Mouse (Mus musculus) ES-Bruce4 (cell line): ENCODE results near the gene Map6.

Source experiments
- CTCF ChIP-seq: IDR thresholded peaks from one replicate; pipeline ENCODE4 v1.8.1; 2011; ENCODE audit warnings: low read depth, low read length
- EP300 ChIP-seq: IDR thresholded peaks from 2 replicates; pipeline ENCODE4 v1.6.1; 2011; ENCODE audit warnings: low read depth, low read length; ENCODE audit not compliant: insufficient read depth
- POLR2A ChIP-seq: IDR thresholded peaks from one replicate; pipeline ENCODE4 v1.8.1; 2011; ENCODE audit warnings: low read length; ENCODE audit not compliant: insufficient read depth

- TF ChIP-seq CTCF, result peak; percentile 61
- no peak for TF ChIP-seq POLR2A
- no peak for TF ChIP-seq EP300
Measured at GRCm38 (mm10) chr7:99229411-99229810, 37.8 kb upstream of the Map6 start.
